Mouse (Mus musculus): Measurements from ENCODE around the gene Apol9b. TPM values are rescaled to one million over a fixed set of nuclear protein-coding genes. Genes with fewer than 3 reads are reported as not detected.

Apol9b gene
- polyA plus RNA-seq, 1 experiment from 2014 or later: 0.41 TPM

DNA sequence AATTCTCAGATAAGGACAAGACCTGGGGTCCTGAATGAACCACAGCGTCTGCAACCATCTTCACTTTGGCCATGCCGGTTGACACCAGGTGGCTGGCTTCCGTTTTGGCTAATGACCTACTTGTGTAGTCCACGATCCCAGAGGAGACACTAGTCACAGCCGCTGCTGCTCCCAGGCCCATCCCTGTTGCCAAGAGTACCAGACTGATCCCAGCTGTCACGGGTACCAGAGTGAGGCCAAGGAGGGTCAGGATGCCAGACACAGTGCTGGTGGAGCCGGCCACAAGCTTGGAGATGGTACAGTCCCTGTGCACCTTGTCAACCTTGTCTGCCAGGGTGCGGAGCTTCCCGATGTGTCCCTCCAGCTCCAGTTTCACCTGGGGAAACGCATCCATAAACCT, 20.9 kb downstream of the Apol9b start:
- Histone ChIP-seq H3K36me3 (no peaks in the 10 kb centered on the region), H3K9ac (no peak overlapping the region), H3K4me2 (replicated peaks) (no peak overlapping the region), H3K9me3 (replicated peaks) (no peaks in the 10 kb centered on the region), H3K4me1 (no peaks in the 10 kb centered on the region), H3K4me3 (replicated peaks) (no peak overlapping the region), H3K27ac (replicated peaks) (no peak overlapping the region), H3K27me3 (no peaks in the 10 kb centered on the region)
- no peak for ATAC-seq (ENCODE audit: insufficient number of reproducible peaks, low FRiP score, low TSS enrichment, low read depth)
- WGBS: 89% methylated on average over 10 of the region's 10 CpGs

DNA sequence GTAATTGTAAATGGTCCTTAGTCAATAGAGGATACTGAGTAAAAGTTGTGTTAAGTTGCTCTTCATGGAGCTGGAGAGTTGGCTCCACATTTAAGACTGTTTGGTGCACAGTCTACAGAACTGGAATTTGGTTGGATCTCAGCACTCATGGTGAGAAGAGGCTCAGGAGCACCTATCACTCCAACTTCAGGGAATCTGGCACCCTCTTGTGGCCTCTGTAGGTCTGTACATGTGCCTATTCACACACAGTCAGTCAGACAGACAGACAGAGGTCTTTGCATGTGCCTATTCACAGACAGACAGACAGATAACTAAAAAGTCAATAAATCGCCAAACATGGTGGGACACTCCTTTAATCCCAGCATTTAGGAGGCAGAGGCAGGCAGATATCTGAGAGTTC, 21.6 kb downstream of the Apol9b start:
- H3K27ac ChIP-seq (replicated peaks): no peak overlapping the region
- 45% methylated on average over 1 of the region's 1 CpGs for WGBS
- H3K9me3 ChIP-seq (replicated peaks): no peaks in the 10 kb centered on the region
- no peak overlapping the region for H3K9ac ChIP-seq
- ATAC-seq (ENCODE audit: insufficient number of reproducible peaks, low FRiP score, low TSS enrichment, low read depth): no peak
- no peaks in the 10 kb centered on the region for H3K27me3 ChIP-seq
- H3K4me1 ChIP-seq: no peaks in the 10 kb centered on the region
- H3K4me2 ChIP-seq (replicated peaks): no peak overlapping the region
- no peak overlapping the region for H3K4me3 ChIP-seq (replicated peaks)
- H3K36me3 ChIP-seq: no peaks in the 10 kb centered on the region

DNA sequence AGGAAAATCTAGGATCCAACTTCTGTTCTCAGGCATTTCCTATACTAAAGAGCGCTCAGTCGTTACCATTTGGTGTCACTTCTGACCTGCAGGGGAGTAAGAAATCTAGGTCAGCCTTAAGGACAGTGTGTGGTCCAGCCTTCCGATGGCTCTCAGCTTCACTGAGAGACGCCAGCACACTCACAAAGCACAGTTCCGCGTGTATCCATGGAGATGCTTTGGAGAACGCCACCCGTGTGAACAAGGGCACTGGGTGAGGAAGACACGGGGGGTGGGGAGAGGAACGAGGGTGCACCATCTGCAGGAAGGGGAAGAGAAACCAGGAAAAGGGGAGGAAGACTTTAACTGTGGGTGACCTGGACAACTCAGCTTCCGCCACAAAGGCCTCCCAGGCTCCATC, 23.6 kb downstream of the Apol9b start:
- ATAC-seq (ENCODE audit: insufficient number of reproducible peaks, low FRiP score, low TSS enrichment, low read depth): no peak
- Histone ChIP-seq H3K27ac (replicated peaks) (no peak overlapping the region), H3K4me3 (replicated peaks) (no peak overlapping the region), H3K27me3 (no peaks in the 10 kb centered on the region), H3K36me3 (no peaks in the 10 kb centered on the region), H3K9ac (no peak overlapping the region), H3K4me2 (replicated peaks) (no peak overlapping the region), H3K9me3 (replicated peaks) (no peaks in the 10 kb centered on the region), H3K4me1 (no peaks in the 10 kb centered on the region)
- 65% methylated on average over 11 of the region's 11 CpGs for WGBS

DNA sequence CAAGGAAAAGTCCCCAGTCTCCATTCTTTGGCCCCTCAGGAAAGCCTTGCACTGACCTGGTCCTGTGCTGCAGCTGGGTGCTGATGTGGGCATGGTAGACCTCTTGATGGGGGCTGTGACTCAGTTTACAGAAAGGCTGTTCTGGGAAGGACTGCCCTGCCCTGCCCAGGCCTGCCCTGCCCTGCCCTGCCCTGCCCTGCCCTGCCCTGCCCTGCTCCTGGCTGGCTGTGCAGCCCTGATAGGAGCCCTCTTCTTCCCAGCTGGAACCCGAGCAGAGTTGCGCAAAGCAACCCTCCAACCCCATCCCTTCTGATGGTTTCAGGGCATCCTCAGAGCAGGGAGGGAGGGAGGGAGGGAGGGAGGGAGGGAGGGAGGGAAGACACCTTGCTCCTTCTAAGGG, 26.3 kb downstream of the Apol9b start:
- Histone ChIP-seq H3K36me3 (peaks cover 9% of the 10 kb centered on the region), H3K4me1 (no peaks in the 10 kb centered on the region), H3K27me3 (no peaks in the 10 kb centered on the region), H3K9me3 (replicated peaks) (no peaks in the 10 kb centered on the region), H3K4me2 (replicated peaks) (no peak overlapping the region), H3K27ac (replicated peaks) (no peak overlapping the region), H3K4me3 (replicated peaks) (no peak overlapping the region), H3K9ac (no peak overlapping the region)
- no peak for ATAC-seq (ENCODE audit: insufficient number of reproducible peaks, low FRiP score, low TSS enrichment, low read depth)
- WGBS: no CpG with 5 or more reads among the region's 2 CpGs

DNA sequence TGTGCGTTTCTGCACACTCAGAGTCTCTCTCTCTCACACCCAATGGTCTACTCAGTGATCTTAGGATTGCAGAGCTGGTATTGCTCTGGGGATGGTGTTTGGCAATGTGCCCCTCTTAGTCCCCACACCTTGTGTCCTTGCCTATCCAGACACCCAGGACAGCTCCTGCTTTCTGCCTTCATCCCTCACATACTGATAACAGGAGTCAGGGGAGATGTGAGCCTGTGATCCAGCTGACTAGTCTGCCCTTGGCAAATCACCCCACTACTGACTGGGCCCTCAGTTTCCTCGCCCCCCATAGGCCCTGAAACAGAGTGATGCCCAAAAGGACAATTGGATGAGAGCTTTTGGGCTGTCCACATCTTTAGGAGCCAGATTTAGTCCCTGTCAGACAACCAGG, 27.2 kb downstream of the Apol9b start:
- Histone ChIP-seq H3K4me2 (replicated peaks) (no peak overlapping the region), H3K9ac (no peak overlapping the region), H3K36me3 (peaks cover 16% of the 10 kb centered on the region), H3K27me3 (no peaks in the 10 kb centered on the region), H3K4me3 (replicated peaks) (no peak overlapping the region), H3K27ac (replicated peaks) (no peak overlapping the region), H3K9me3 (replicated peaks) (no peaks in the 10 kb centered on the region), H3K4me1 (no peaks in the 10 kb centered on the region; the same call in 1 of the 2 replicates)
- 67% methylated on average over 2 of the region's 2 CpGs for WGBS
- no peak for ATAC-seq (ENCODE audit: insufficient number of reproducible peaks, low FRiP score, low TSS enrichment, low read depth)

DNA sequence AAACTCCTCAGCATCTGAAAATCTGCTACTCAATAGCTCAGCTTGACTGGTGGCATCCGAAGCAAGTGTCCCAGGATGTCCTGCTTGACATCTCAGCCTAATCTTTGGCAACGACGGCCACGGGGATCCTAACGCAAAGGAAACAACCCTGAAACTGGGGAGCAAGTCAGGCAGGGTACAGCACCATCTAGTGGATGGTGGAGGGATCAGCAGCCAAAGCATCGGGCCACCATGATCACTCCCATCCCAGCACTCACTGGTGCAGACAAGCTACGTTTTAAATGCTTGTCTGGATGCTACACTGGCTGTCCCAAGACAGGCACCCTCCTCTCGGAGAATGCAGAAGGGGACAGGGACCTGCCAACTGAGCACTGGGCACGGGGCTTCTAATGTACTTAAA, 28.0 kb downstream of the Apol9b start, which contains the start of gene Apol8:
Apol8 (minus strand) TSS at position 156 of the 400 bp plus-strand sequence.
- H3K9me3 ChIP-seq (replicated peaks): no peaks in the 10 kb centered on the region
- H3K27ac ChIP-seq (replicated peaks): no peak within 1 kb of the TSS
- 8% methylated on average over 9 of the region's 9 CpGs for WGBS
- no peak within 1 kb of the TSS for H3K4me2 ChIP-seq (replicated peaks)
- peaks cover 24% of the 10 kb centered on the region for H3K36me3 ChIP-seq
- H3K27me3 ChIP-seq: no peaks in the 10 kb centered on the region
- H3K4me3 ChIP-seq (replicated peaks): no peak within 1 kb of the TSS
- H3K9ac ChIP-seq: no peak within 1 kb of the TSS
- ATAC-seq (ENCODE audit: insufficient number of reproducible peaks, low FRiP score, low TSS enrichment, low read depth): no peak
- no peaks in the 10 kb centered on the region; the same call in 1 of the 2 replicates for H3K4me1 ChIP-seq

GRCm38 (mm10) chr15:77757586-77758226, 28.9 kb downstream of the Apol9b start:
- Histone ChIP-seq H3K27ac (replicated peaks) (no peak overlapping the region), H3K9ac (no peak overlapping the region), H3K4me1 (no peaks in the 10 kb centered on the region; the same call in 1 of the 2 replicates), H3K9me3 (replicated peaks) (no peaks in the 10 kb centered on the region), H3K36me3 (peaks cover 32% of the 10 kb centered on the region), H3K4me3 (replicated peaks) (no peak overlapping the region), H3K27me3 (no peaks in the 10 kb centered on the region), H3K4me2 (replicated peaks) (no peak overlapping the region)
- no peak for ATAC-seq (ENCODE audit: insufficient number of reproducible peaks, low FRiP score, low TSS enrichment, low read depth)
- WGBS: 78% methylated on average over 4 of the region's 4 CpGs

GRCm38 (mm10) chr15:77760037-77760436, 31.2 kb downstream of the Apol9b start:
- H3K9me3 ChIP-seq (replicated peaks): no peaks in the 10 kb centered on the region
- no peak overlapping the region for H3K9ac ChIP-seq
- H3K4me2 ChIP-seq (replicated peaks): no peak overlapping the region
- no peak for ATAC-seq (ENCODE audit: insufficient number of reproducible peaks, low FRiP score, low TSS enrichment, low read depth)
- no peaks in the 10 kb centered on the region for H3K27me3 ChIP-seq
- H3K27ac ChIP-seq (replicated peaks): no peak overlapping the region
- no peak overlapping the region for H3K4me3 ChIP-seq (replicated peaks)
- H3K4me1 ChIP-seq: no peaks in the 10 kb centered on the region; the same call in 1 of the 2 replicates
- WGBS: 75% methylated on average over 16 of the region's 16 CpGs
- H3K36me3 ChIP-seq: peaks cover 56% of the 10 kb centered on the region

DNA sequence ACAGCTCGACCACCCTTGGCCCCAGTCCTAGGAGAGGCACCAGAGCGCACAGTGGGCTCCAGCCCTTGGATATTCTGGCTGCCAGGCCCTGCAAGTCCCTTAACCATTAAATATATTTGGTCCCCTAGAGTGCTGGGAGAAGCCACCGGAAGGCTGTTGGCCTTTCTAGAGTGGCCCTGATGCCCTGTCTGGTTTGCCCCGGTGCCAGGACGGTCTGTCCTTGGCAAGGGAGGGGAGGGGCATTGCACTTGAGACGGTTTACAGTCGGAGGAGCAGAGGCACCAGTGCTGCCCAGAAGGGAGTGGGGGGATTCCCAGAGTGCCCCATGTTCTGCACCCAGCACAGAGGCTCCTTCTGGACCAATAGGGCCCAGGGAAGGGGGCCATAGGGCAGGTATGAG, 32.2 kb downstream of the Apol9b start:
- no peak overlapping the region for H3K27ac ChIP-seq (replicated peaks)
- H3K9me3 ChIP-seq (replicated peaks): no peaks in the 10 kb centered on the region
- peaks cover 66% of the 10 kb centered on the region for H3K36me3 ChIP-seq
- H3K4me3 ChIP-seq (replicated peaks): no peak overlapping the region
- 93% methylated on average over 7 of the region's 7 CpGs for WGBS
- H3K9ac ChIP-seq: no peak overlapping the region
- H3K4me2 ChIP-seq (replicated peaks): no peak overlapping the region
- no peaks in the 10 kb centered on the region; the same call in 1 of the 2 replicates for H3K4me1 ChIP-seq
- no peaks in the 10 kb centered on the region for H3K27me3 ChIP-seq
- no peak for ATAC-seq (ENCODE audit: insufficient number of reproducible peaks, low FRiP score, low TSS enrichment, low read depth)

- Histone ChIP-seq H3K9me3 (replicated peaks) (no peaks in the 10 kb centered on the region), H3K27me3 (no peaks in the 10 kb centered on the region), H3K9ac (no peak overlapping the region), H3K4me2 (replicated peaks) (no peak overlapping the region), H3K4me1 (no peaks in the 10 kb centered on the region; the same call in 1 of the 2 replicates), H3K36me3 (peaks cover 73% of the 10 kb centered on the region), H3K27ac (replicated peaks) (no peak overlapping the region), H3K4me3 (replicated peaks) (no peak overlapping the region)
- no peak for ATAC-seq (ENCODE audit: insufficient number of reproducible peaks, low FRiP score, low TSS enrichment, low read depth)
- 75% methylated on average over 22 of the region's 22 CpGs for WGBS
These were observed 32.9 kb downstream of the Apol9b start for GRCm38 (mm10) chr15:77761561-77762380.

DNA sequence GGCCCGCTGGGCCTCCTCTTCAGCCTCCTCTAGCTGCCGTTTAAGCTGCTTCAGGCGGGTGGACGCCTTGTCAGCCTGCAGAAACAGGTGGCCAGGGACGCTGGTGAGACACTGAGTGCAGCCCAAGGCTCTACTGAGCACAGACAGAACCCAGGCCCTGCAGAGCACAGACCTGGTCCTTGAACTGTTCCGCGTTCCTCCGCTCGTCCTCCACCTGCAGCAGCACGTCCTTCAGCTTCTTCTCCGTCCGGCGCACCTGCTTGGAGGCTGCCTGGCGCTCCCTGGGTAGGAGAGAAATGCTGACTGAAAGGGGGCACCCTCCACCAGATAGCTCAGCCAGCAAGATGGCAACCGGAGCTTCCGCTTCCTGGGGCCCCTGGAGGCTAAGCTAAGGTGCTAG, 34.2 kb downstream of the Apol9b start:
- no peaks in the 10 kb centered on the region for H3K9me3 ChIP-seq (replicated peaks)
- ATAC-seq (ENCODE audit: insufficient number of reproducible peaks, low FRiP score, low TSS enrichment, low read depth): no peak
- no peak overlapping the region for H3K4me3 ChIP-seq (replicated peaks)
- no peaks in the 10 kb centered on the region; the same call in 1 of the 2 replicates for H3K4me1 ChIP-seq
- H3K36me3 ChIP-seq: peaks cover 86% of the 10 kb centered on the region
- no peak overlapping the region for H3K27ac ChIP-seq (replicated peaks)
- H3K27me3 ChIP-seq: no peaks in the 10 kb centered on the region
- H3K4me2 ChIP-seq (replicated peaks): no peak overlapping the region
- H3K9ac ChIP-seq: no peak overlapping the region
- 90% methylated on average over 16 of the region's 16 CpGs for WGBS

All from embryonic facial prominence, embryonic 15.5 days (tissue).